Mouse (Mus musculus) monocyte, adult 5-6 weeks (primary cell): Measurements from ENCODE around the gene Fbxw28. TPM values are rescaled to one million over a fixed set of nuclear protein-coding genes. Genes with fewer than 3 reads are reported as not detected.
"Not testable (repeated sequence)": the region's sequence is repeated elsewhere in the genome, so short reads cannot be mapped to it uniquely, and the experiment has no call there.

Experiments
- ATAC-seq: fragments of 153-309, 156-312 bp; replicated peaks from 2 replicates; pipeline ENCODE4 v1.8.0; 2017; ENCODE audit warnings: mild to moderate bottlenecking; ENCODE audit not compliant: low TSS enrichment, insufficient number of reproducible peaks, severe bottlenecking, poor library complexity, low FRiP score
- total RNA-seq: library from RNA; stranded (forward); fragments of 200-1000, 200-491, 200-594 nt; gene quantifications from 3 replicates; pipeline ENCODE4 v1.2.3, GENCODE M21; 2017

Fbxw28 gene
- total RNA-seq = not detected in 3 replicates

- not testable (repeated sequence) for ATAC-seq
These were observed at the start of gene Fbxw28 for GRCm38 (mm10) chr9:109339559-109339958. TSS of gene Fbxw28 (minus strand) at chr9:109339659.

- ATAC-seq = not testable (repeated sequence)
These were observed 51.9 kb downstream of the Fbxw28 start, which contains the start of gene Fbxw14 for GRCm38 (mm10) chr9:109287576-109287975. TSS of gene Fbxw14 (minus strand) at chr9:109287676.

Other genes with a start within 250 kb of the Fbxw28 start
- 0.32 to 5.5 TPM (median 0.78 TPM) in 3 replicates for gene Plxnb1, start 244.3 kb downstream of the Fbxw28 start, total RNA-seq
- not detected in 3 replicates for gene Fbxw21, start 177.6 kb downstream of the Fbxw28 start, total RNA-seq
- gene Fbxw13, start 143.7 kb downstream of the Fbxw28 start, total RNA-seq = 0.39 to 1.5 TPM (median 0.57 TPM) in 3 replicates
- gene Fbxw20, start 104.9 kb downstream of the Fbxw28 start, total RNA-seq = not detected in 3 replicates
- gene Fbxw14, start 52.0 kb downstream of the Fbxw28 start, total RNA-seq = not detected in 3 replicates
- not detected in 3 replicates for gene Fbxw22, start 64.6 kb upstream of the Fbxw28 start, total RNA-seq
- not detected in 3 replicates for gene Fbxw16, start 109.5 kb upstream of the Fbxw28 start, total RNA-seq
- gene Fbxw19, start 156.2 kb upstream of the Fbxw28 start, total RNA-seq = not detected in 3 replicates
- not detected in 3 replicates for gene Fbxw15, start 228.6 kb upstream of the Fbxw28 start, total RNA-seq